Mouse (Mus musculus): Measurements from ENCODE around the gene Poc1b. TPM values are rescaled to one million over a fixed set of nuclear protein-coding genes. Genes with fewer than 3 reads are reported as not detected.

The Poc1b gene
- polyA plus RNA-seq, 1 experiment from 2014 or later, result 6.7 TPM

DNA sequence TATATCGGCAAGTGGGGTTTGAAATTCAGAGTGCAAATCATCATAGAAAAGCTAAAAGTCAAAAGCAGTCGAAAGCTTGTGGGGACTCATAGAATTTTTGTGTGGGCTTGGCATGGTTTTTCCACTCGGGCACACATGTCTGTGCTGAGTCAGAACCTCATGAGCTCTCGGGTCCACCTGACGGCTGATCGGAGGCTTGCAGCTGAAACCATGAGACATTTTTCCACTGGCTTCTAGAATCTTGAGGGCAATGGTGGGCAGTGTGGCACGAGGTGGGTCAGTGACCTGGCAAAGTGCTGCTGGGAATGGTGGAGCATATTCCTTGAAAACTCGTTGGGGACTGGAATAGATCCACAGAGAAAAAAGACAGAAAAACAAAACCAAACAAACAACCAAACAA lies 114.7 kb downstream of the Poc1b start:
- DNase-seq (ENCODE audit: low spot score), result no peak
- no peak for ATAC-seq (ENCODE audit: low FRiP score, low TSS enrichment)
- 92% methylated on average over 8 of the region's 8 CpGs for WGBS

DNA sequence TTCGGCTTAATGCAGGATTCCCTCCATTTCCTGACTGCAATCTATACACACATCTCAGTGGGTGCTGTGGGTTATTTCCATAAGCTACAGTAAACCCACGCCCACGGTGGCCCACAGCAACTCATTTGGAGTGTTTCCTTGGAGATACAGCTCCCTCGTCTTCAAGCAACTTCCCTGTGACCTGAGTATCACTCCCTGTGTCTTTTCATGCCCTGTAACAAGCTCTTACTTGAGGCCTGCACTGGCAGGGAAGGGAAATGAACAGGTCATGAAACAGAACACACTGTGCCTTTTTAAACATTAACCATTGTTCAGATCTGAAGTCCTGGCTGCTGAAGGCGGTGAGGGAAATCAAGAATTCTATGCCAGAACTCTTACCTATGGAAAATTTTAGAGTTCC lies 115.9 kb downstream of the Poc1b start:
- Histone ChIP-seq H3K4me1 (replicated peaks; ENCODE audit: control insufficient read depth, insufficient read depth) (no peaks in the 10 kb centered on the region; the same call in 1 of the 2 replicates), H3K27me3 (ENCODE audit: control insufficient read depth, insufficient read depth, low read length) (no peaks in the 10 kb centered on the region), H3K4me3 (ENCODE audit: low read depth, low read length) (no peak overlapping the region), H3K9me3 (ENCODE audit: control insufficient read depth, low read length) (no peaks in the 10 kb centered on the region), H3K27ac (replicated peaks) (no peak overlapping the region), H3K9ac (ENCODE audit: low read length) (no peak overlapping the region), H3K4me2 (replicated peaks; ENCODE audit: low read depth) (no peak overlapping the region), H3K36me3 (ENCODE audit: control insufficient read depth, insufficient read depth, low read length) (no peaks in the 10 kb centered on the region)
- ATAC-seq (ENCODE audit: low FRiP score, low TSS enrichment) (no peak), DNase-seq (ENCODE audit: low spot score) (no peak)
- TF ChIP-seq CTCF (IDR thresholded peaks at IDR 0.05; ENCODE audit: low read depth), result no peak
- TF ChIP-seq EP300 (optimal IDR thresholded peaks at IDR 0.05), result no peak
- WGBS, result 56% methylated on average over 5 of the region's 5 CpGs

More for the DNA sequence above, 114.7 kb downstream of the Poc1b start:
- H3K36me3 ChIP-seq (ENCODE audit: control insufficient read depth, insufficient read depth, low read length), result no peaks in the 10 kb centered on the region
- H3K4me2 ChIP-seq (replicated peaks; ENCODE audit: low read depth), result no peak overlapping the region
- no peak overlapping the region for H3K4me3 ChIP-seq (ENCODE audit: low read depth, low read length)
- no peaks in the 10 kb centered on the region for H3K27me3 ChIP-seq (ENCODE audit: control insufficient read depth, insufficient read depth, low read length)
- H3K9me3 ChIP-seq (ENCODE audit: control insufficient read depth, low read length), result no peaks in the 10 kb centered on the region
- TF ChIP-seq EP300 (optimal IDR thresholded peaks at IDR 0.05), result no peak
- no peak for TF ChIP-seq CTCF (IDR thresholded peaks at IDR 0.05; ENCODE audit: low read depth)
- H3K4me1 ChIP-seq (replicated peaks; ENCODE audit: control insufficient read depth, insufficient read depth), result no peaks in the 10 kb centered on the region
- no peak overlapping the region for H3K27ac ChIP-seq (replicated peaks)
- H3K9ac ChIP-seq (ENCODE audit: low read length), result no peak overlapping the region

DNA sequence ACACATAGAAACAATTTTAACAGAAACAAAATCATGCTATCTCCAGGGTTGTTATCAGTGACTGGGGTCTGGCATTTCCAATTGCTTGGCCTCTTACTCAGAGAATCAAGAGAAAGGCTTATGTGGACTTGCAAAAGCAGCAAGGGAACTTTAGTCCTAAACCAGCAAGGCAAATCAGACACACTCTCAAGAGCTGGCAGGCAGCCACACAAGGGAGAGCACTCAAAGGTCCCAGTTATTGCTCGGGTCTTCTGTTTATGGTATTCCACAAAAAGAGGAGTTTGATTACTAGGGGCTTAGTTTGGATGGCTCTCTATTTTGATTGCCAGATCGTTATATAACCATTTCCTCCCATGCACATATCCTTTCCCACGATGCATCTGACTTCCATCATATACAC lies 117.4 kb downstream of the Poc1b start:
- no peaks in the 10 kb centered on the region for H3K27me3 ChIP-seq (ENCODE audit: control insufficient read depth, insufficient read depth, low read length)
- H3K4me1 ChIP-seq (replicated peaks; ENCODE audit: control insufficient read depth, insufficient read depth), result peaks cover 3% of the 10 kb centered on the region; the same call in 1 of the 2 replicates
- H3K36me3 ChIP-seq (ENCODE audit: control insufficient read depth, insufficient read depth, low read length), result no peaks in the 10 kb centered on the region
- no peak for TF ChIP-seq EP300 (optimal IDR thresholded peaks at IDR 0.05)
- no peak for TF ChIP-seq CTCF (IDR thresholded peaks at IDR 0.05; ENCODE audit: low read depth)
- no peak overlapping the region for H3K4me3 ChIP-seq (ENCODE audit: low read depth, low read length)
- H3K9me3 ChIP-seq (ENCODE audit: control insufficient read depth, low read length), result no peaks in the 10 kb centered on the region
- no peak for ATAC-seq (ENCODE audit: low FRiP score, low TSS enrichment)
- H3K27ac ChIP-seq (replicated peaks), result no peak overlapping the region
- WGBS, result 52% methylated on average over 3 of the region's 3 CpGs
- no peak overlapping the region for H3K9ac ChIP-seq (ENCODE audit: low read length)
- DNase-seq (ENCODE audit: low spot score), result no peak
- no peak overlapping the region for H3K4me2 ChIP-seq (replicated peaks; ENCODE audit: low read depth)

DNA sequence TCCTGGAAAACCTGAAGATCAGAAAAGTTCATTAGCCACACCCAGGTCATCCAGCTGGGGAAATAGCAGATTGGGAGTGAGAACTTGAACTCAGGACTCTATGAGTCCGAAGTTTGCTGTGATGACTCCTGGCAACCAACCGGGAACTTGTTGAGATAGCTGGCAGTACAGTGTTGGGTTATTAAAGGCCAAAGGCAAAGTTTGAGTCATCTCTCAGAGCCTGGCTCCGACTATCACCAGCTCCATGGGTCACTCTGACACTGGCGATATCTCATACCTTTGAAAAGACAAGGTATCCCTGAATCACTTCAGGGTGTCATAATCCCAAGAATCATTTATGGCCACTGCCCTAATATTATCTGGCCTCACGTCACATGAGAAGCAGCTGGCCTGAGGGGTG lies 119.9 kb downstream of the Poc1b start:
- 89% methylated on average over 5 of the region's 5 CpGs for WGBS
- DNase-seq (ENCODE audit: low spot score), result no peak
- Histone ChIP-seq H3K9me3 (ENCODE audit: control insufficient read depth, low read length) (no peaks in the 10 kb centered on the region), H3K9ac (ENCODE audit: low read length) (no peak overlapping the region), H3K27me3 (ENCODE audit: control insufficient read depth, insufficient read depth, low read length) (no peaks in the 10 kb centered on the region), H3K27ac (replicated peaks) (no peak overlapping the region), H3K4me2 (replicated peaks; ENCODE audit: low read depth) (no peak overlapping the region), H3K4me3 (ENCODE audit: low read depth, low read length) (no peak overlapping the region), H3K4me1 (replicated peaks; ENCODE audit: control insufficient read depth, insufficient read depth) (peaks cover 3% of the 10 kb centered on the region; the same call in 1 of the 2 replicates), H3K36me3 (ENCODE audit: control insufficient read depth, insufficient read depth, low read length) (no peaks in the 10 kb centered on the region)
- no peak for TF ChIP-seq CTCF (IDR thresholded peaks at IDR 0.05; ENCODE audit: low read depth)
- TF ChIP-seq EP300 (optimal IDR thresholded peaks at IDR 0.05), result no peak
- ATAC-seq (ENCODE audit: low FRiP score, low TSS enrichment), result no peak

DNA sequence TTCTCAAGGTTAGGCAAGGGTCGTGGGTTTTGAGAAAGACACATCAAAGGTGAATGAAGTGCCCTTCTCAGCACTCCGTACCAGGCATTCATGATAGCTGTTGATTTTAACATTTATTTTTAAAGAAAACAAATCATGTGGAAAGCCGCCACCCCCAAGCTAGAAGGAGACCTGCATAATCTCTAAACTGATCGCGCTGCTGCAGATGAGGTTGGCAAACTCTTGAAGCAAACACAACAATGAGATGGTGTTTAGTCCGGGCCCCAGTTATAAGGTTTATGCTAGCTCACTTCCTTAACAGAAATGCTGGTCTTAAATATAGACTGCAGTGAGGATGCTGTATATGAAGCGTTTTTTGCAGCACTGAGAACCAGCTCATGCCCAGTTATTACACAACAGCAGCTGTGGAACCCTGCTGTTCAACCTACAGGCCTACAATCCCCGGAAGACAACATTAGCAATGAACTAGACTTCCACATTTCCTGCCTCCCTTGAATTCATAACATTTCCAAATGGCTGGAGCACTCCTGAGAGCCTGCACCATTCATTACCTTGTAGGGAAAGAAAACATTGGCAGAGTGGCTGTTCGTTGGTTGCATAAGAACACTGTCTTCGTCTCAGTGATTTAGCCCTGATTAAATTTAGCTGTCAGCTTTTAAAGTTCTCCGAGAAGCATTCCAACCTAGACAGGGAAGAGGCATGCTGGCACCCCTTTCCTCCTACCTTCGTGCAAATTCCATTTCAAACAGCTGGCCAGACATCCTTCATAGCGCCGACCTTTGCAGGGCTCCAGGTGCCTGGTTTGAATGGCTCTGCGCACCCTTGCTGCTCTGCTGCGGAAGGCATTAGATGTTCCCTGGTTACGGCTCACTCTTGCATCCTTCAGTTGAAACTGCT lies 121.4 kb downstream of the Poc1b start:
- H3K36me3 ChIP-seq (ENCODE audit: control insufficient read depth, insufficient read depth, low read length), result no peaks in the 10 kb centered on the region
- 0 out of 2 replicates have a peak overlapping the region, but pooled peaks have one; percentile 23 for H3K4me2 ChIP-seq (replicated peaks; ENCODE audit: low read depth)
- peaks cover 3% of the 10 kb centered on the region; the same call in 1 of the 2 replicates for H3K4me1 ChIP-seq (replicated peaks; ENCODE audit: control insufficient read depth, insufficient read depth)
- ATAC-seq (ENCODE audit: low FRiP score, low TSS enrichment) (0 out of 2 replicates have a peak, but pooled peaks have one; percentile 21), DNase-seq (ENCODE audit: low spot score) (no peak)
- H3K9ac ChIP-seq (ENCODE audit: low read length), result no peak overlapping the region
- 42% methylated on average over 17 of the region's 17 CpGs for WGBS
- H3K27me3 ChIP-seq (ENCODE audit: control insufficient read depth, insufficient read depth, low read length), result no peaks in the 10 kb centered on the region
- TF ChIP-seq CTCF (IDR thresholded peaks at IDR 0.05; ENCODE audit: low read depth) (no peak), EP300 (optimal IDR thresholded peaks at IDR 0.05) (no peak)
- peak overlapping the region; percentile 65 for H3K27ac ChIP-seq (replicated peaks)
- H3K4me3 ChIP-seq (ENCODE audit: low read depth, low read length), result no peak overlapping the region
- H3K9me3 ChIP-seq (ENCODE audit: control insufficient read depth, low read length), result no peaks in the 10 kb centered on the region
